Mouse (Mus musculus) cerebellum, adult 9-11 months (tissue): ENCODE measurements around the gene Cish.

Source experiments
- DNase-seq: peaks from one replicate; pipeline ENCODE4 v3.0.0; 2022

Cish gene

DNA sequence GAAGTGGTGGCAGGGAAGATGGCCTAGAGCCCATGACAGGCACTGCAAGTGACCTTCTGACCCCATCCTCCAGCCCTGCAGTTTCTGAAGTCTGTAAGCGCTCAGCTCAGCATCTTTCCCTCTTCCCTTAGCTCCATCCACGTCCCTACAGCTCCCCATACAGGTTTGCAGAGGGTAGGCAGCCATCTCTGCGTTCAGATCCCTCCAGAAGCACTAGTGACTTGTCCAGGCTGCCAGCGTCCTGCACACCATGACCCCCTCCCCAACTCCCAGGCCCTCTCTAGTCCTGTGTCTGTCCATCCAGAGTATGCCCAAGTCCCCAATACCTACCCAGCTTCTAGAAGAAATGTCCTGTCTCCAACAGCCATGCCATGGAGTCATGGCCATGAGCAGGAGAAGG lies 17.7 kb upstream of the Cish start:
- peak; percentile 64 for DNase-seq

DNA sequence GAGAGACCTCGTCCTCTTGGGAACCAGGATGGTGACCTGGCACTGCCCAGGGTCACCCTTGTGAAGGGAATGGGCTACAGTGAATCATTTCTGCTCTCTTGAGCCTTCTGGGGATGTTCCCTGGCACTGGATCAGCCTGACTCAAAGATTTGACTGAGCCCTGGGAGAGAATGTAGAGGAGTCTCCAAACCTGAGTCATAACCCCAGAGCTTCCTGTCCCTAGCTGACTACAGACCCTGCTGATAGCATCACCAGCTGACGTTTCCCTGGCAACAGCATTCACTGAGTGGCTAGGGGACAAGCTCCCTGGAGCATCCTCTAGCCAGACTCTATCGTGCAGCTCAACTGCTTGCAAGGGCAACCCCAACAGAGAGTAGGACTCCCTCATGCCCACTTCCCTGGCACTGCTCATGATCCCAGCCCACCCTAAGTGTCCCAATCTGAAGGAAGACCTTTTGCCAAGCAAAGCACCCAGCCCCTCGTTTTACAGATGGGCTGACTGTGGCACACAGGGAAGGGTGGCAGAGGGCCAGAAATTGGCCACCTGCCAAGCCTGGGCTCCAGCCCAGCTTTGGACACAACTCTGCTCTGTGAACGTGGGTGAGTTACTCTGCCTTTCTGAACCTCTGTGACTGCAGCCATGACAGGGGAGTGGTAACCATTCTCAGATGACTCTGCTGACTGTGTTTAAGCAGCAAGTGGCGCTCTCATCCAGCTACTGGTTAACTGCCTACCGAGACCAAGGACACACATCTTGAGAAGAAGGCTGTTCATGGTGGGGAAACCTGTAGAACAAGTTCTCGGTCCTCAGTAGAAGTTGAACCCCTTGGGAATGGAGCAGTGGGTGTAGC lies 17.1 kb upstream of the Cish start:
- DNase-seq: peak; percentile 83

DNA sequence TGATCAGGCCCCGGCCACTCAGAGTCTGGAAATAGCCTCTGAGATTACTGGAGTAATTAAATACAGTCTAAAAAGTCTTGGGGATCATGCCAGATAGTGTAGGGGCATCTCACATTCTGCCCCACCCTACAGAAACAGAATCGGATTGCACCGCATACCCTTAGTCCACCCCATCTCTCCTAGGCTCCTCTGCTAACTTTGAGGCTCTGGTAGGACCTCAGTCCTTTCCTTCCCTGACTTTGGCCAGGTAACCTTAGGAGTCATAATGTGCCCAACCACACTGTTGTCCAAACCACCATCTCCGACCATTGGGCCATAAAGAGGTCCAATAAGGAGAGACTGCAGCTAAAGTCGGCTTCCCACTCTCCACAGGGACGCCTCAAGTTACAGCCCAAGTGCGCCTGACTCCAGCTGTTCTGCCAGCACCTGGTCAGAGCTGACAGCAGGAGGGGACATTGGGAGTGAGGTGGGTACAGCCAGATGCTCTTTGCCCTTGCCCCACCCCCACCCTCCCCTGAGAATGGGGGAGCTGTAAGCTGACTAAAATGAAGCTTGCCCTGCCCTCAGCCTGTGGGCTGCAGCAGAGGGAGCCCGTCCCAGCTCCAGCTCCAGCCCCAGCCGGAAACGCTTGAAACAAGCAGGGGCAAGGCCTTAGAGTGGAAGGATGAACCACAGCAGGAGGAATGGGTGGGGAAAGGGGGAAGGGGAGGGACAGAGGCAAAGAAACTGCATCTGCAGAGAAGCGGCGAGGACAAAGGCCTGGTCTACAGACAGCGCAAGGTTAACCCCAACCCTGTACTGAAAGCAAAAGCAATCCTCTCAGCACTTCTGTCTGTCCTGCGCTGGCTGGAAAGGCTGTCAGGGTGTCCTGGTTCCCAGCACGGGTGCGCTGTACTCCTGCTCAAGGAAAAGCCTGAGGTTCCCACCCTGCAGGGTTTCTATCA lies 16.2 kb upstream of the Cish start:
- no peak for DNase-seq

DNA sequence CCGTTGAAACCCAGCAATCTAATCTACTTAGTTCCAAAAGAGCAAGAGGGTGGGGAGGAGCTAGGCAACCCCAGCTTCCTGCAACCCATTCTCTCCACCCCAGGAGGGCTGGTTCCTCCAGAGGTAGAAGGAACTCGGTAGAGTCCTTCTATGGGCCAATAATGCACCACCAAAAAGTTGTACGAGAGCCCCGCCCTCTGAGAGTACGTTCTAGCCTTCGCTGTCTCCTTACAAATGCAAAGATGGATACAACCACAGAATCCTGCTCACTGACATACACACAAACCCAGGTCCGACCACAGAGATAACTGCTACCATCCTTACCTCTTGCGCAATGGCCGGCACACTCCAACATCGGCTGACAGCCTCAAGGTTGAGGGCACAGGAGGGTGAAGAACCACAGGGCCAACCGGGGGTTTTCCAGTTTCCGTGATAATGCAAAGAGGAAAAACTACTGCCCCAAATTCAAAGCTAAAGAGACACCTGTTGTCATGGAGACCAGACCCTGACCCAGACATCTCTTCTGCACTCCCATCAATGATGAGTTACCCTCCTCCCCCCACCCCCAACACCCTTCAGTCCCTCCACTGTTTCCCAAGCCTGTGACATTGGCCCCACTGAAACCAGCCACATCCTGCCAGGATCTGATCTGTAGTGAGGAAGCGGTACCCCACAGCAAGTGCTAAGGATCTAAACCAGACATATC lies 15.4 kb upstream of the Cish start:
- DNase-seq: no peak

DNA sequence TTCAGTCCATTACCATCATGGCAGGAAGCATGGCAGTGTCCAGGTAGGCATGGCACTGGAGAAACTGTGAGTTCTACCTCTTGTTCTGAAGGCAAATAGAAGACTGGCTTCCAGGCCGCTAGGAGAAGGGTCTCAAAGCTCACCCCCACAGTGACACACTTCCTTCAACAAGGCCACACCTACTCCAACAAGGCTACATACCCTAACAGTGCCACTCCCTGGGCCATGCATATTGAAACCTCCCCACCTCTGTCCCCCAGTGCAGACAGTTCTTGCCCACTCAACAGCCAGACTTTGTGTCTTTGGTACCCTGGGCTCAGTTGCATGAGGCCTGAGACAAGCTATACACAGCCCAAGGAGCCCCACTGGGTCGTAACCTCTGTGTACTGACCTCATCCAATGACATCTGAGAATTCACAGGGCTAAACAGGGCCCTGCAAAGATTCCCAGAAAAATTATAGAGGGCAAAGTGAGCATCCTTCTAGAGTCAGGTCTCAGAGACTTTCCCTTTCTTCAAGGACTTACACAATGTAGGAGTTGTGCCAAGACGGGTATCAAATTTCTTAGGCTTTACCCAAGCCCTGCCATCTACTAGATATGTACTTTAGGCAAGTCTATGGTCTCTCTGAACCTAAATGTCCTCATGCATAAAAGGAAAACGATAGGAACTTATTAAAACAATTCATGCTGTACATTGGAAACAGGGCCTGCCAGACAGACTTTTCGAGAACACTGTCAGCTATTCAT lies 14.4 kb upstream of the Cish start:
- DNase-seq: no peak

DNA sequence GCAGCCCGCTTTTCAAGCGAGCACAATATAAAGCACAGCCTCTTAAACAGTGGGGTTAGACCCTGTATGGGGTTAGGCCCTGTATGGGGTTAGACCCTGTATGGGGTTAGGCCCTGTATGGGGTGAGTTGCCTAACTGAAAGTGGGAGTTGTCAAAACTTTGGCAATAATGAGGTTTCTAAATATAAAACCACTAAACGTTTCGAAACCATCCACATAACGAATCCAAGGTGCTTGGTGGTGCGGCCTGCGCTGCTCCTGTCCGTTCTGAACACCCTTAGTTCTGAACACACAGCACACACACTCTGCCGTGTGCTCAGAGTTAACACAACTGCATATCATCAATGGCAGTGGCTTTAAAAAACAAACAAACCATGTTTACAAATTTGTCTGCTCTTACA lies 12.9 kb upstream of the Cish start:
- no peak for DNase-seq

DNA sequence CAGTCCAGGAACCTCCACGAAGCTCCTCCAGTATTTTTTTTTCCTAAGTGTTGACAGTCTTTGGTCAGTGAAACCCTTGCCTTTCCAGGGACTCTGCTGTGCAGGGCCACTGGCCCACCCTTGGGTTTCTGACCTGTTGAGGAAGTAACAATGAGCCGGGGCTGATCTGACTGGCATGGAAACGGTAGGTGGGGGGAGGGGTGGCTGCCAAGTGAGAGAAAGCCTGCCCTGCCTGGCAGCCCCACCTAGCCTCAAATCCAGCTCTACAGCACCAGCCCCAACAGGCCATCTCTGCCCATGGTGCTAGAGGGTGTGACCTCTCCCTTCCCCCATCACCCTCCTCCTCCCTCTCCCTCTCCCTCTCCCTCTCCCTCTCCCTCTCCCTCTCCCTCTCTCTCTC lies 10.8 kb upstream of the Cish start:
- no peak for DNase-seq

DNA sequence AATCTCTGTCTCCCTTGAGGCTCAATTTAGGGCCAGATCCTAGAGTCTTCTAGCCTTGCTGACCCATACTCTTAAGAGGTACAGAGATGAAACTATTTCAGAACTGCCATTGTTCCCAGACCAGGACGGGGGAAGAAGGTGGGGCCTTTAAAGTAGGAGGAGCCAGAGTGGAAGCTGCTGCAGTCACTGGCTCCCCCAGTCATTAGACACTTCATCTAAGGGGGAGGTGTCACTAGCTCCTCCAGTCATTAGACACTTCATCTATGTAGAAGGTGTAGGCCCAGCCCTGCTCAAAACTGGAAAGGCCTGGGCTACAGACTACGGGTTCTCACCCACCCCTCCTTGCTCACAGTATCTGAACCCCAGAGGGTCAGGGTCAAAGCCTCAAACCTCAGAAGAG lies 8.5 kb upstream of the Cish start:
- no peak for DNase-seq

DNA sequence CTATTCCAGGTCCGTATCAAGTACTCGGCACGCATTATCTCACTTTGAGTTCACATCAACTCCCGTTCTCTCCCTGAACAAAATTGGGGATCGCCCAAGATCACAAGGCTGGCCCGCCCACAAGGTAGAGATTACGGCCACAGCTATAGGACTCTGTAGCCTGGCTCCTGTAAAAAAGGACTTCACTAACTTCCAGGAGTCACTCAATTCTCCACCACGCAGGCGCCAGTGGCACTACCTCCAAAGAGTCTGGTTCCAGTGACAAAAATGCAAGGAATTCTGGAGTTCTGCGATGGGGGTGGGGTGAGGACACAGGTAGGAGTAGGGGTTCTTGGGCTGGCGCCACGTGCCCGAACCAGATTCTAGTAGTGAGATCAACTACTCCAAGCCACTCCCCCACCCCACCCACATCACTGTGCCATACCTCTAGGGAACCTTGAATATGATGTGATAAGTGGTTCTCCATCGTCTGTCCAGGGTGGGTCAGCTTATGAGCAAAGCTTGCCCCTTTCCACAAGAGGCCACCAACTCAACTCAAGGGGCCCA lies 7.6 kb upstream of the Cish start:
- DNase-seq: no peak

DNA sequence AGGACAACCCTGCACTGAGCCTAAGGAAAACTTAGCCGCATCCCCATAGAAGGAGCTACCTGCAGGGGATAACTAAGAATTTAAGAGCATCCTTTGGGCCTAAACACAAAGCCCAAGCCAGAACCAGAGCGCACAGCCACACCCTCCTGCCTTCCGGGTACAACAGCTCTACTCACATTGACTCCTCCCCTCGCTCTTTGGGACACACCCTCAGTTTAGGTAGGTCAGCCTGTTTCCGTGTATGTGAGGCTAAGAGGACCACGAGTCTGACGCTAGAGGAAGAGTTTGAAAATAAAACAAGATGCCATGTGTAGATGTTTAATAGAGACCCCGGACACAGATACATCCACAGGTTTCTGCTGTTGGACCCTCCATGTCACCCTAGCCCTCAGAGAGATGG lies 7.1 kb upstream of the Cish start:
- DNase-seq: no peak

DNA sequence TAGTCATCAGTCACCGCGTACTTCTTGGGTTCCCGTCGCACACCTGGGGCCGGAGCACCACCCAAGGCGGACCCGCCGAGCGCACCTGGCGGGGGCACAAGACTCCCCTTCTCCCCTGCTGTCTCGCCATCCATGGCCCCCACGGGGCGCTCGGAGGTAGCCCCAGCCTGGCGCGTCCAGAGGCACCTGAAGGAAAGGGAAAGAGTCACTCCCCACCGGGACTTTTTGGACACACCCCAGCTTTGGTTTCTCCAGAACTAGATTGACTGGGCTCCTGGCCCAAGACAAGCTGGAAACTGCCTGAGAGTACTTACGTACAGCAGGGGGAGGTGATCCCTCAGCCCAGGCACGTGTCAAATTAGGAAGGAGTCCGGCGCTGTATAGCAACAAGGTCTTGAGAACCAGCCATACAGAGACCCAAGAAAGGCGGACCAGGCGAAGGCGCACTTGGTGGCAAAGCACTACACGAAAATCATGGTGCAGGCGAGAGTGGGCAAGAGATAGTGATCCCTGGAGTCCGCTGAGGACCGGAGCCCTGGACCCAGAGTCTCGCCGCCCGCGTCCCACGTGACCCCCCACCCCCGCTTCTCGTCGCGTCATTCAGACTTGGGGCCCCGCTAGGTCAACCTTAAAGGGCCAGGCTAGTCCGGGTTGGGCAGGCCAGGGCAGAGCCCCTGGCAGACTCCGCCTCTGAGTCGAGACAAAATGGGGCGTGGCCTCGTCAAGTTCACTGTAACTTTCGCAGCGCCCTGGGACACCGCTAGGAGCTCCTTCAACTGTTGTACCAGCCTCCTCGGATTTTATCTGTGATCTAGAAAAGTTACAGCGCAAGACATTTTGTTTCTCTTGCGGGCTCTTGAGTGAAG lies 6.4 kb upstream of the Cish start, which contains the start of gene Mapkapk3:
Mapkapk3 (minus strand) TSS at position 667 of the 866 bp plus-strand sequence.
- DNase-seq: peak; percentile 70

DNA sequence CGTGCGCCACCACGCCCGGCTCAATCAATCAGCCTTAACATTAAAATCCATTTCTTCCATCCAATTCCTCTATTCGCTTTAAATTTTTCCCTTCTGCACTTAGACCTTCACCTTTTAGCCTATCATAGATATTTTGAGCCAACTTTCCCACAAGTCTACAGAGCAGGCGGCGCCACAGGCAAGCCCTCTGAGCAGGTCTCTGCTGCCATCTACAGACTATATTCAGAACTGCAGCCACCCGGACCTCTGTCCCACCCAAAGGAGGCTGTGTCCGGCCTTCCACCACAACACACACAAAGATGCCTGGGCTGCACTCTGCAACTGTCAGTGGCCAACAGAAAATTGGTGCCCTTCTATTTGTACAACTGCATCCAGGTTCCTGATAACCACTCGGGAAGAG lies 4.9 kb upstream of the Cish start:
- DNase-seq: peak; percentile 80

DNA sequence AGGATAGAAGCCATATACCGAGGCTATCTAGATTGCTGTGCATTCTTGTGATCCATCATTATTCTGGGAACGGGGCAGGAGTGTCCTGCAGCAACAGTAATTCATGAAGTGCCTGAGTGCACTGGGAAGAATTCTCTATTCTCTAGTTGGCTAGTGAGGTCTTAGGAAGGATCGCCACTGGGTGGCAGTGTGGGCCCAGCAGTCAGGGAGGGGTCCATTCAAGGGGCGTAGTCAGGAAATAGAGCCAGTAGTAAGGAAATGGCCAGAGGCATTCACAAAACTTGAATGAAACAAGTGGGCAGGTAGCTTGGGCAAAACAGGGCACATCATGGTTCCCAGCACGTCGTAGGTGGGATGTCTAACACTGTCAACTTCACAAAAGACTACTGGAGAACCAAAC lies 1.6 kb upstream of the Cish start:
- no peak for DNase-seq

DNA sequence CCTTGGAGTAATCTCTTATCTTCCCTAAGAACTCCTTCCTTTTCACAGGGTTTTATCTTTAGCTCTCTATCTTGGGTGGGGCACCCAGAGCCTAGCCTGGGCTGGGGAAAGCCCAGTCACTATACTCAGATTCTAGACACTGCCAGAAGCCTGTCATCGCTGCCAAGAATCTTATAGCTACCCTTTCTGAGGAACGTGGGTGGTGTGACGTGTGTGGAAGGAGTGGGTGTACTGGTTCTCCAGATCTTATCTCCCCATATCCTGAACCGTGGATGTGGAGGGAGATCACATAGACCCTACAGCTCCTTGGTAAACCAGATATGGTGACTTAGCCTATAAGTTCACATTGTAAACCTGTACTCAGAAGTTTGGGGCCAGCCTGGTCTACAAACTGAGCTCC lies 210 bp upstream of the Cish start:
- no peak for DNase-seq

DNA sequence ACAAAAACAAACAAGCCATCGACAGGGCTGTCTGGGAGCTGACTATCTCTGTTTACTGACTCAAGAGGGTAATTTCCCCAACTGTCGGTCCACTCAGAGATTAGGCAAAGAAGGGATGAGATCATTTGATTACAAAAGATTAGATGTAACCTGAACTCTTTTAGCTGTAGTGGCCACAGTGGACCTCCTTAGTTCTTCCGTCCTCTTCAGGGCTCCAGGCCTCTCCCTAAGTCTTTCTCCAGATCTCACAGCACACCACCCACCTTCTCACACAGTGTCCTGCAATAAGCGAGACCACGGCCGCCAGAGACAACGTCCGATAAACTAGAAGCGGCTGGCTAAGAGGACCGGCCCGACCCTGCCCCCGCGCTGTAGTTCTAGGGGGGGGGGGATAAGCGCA lies 215 bp downstream of the Cish start:
- no peak for DNase-seq

DNA sequence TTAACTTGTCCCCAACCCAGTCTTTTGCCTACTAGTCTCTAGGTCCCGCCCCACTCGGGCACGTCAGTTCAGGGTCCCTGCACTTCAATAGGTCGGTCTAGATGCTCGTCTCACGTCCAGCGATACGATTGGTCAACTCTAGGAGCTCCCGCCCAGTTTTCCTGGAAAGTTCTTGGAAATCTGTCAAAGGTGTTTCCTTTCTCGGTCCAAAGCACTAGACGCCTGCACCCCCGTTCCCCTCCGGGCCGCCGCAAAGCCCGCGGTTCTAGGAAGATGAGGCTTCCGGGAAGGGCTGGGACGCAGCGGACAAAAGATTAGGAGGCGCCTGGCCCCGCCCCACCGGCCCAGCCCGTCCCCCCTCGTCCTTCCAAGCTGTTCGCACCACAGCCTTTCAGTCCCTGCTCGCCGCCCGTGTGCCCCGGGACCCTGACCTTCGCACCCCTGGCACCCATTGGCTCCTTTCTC lies 707 bp downstream of the Cish start:
- peak; percentile 91 for DNase-seq

DNA sequence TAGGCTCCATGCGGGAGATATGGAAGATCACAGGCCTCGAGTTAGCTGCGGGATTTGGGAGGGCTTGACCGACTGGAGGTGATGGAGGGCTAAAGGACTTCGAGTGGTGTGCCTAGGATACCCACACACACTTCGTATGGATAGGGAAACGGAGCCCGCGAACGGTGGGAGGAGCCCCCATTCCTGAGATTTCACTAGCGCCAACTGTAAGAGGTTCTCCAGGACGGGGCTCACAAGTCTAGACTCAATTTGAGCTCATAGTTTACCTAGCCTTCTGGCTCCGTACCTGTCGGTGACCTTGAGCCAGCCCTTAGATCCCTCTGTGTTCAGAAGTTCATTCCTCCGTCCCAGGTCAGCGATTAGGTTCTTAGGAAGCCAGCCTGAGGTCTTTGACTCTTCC lies 1.2 kb downstream of the Cish start:
- DNase-seq: no peak

DNA sequence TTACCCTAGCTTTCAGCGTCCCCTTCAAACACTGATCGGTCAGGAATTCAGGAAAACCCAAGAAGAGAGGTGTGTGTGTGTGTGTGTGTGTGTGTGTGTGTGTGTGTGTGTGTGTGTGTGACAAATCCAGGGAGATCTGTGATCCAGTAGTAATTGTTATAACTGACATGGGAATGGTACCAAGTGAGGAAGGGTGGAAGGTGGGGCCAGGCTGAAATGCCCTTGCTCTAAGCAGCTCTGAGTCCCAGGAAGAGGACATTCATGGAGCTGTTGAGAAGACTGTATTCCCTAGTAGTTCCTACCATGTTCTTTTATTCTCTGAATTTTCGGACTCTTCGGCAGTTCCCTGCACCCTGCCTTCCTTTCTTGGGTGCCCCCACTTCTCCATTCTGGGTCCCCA lies 1.8 kb downstream of the Cish start:
- no peak for DNase-seq

DNA sequence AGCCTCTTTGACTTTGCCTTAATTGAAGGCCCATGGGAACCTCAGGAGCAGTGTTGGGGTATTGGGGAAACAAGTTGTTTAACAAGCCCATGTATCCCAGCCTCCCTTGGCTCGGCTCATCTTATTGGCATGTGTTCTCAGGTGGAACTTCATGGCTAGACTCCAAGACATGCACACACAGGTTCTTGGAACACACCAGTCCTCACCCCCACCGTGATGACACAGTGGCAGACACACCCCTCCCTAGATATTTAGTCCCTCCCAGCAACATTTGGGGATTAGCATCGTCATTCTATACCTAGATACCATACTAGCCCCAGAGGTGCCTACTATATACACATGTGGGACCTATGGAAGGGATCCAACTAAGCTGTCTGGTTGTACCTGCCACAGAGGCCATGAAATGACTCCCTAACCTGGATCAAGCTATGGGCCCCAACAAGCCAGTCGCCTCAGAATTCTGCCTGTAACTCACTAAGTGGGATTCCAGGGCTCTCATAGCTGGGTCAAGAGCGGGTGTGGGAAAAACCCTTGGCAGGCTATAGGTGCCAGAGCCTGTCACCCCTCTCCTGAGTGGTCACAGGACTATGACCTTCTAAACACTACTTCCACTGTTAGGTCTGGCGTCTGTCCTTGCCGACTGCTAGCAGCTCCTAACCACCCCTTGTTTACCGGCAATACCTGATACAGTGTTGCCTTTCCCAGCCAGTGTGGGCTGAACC lies 2.4 kb downstream of the Cish start:
- no peak for DNase-seq

DNA sequence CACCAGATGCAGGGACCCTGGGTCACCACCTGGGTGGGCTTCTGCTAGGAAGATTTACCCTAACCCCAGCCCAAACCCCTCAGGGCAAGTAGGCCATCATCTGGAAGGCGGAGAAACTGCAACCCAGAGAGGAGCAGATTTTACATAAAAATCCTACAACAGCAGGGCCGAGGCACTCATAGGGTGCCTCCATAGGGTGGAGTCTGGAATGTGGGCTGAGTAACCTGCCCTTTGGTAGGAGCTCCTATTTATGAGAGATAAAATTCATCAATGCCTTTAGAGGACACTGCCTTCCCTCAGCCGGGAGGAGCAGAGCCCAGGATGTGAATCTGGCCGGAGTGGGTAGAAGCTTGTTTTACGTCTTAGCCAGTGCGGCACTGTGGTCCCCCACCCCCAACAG lies 3.0 kb downstream of the Cish start:
- DNase-seq: no peak
